Mouse (Mus musculus): ENCODE measurements around the gene Olfr371. TPM values are rescaled to one million over a fixed set of nuclear protein-coding genes. Genes with fewer than 3 reads are reported as not detected.

The Olfr371 gene
- polyA plus RNA-seq (2015; fragmentation: Nextera tagmentation; extraction: Ambion mirVana), result not detected in 2 replicates

GRCm38 (mm10) chr8:85225688-85226087, at the start of gene Olfr371:
Olfr371 (plus strand) TSS chr8:85225988.
- DNase-seq (ENCODE audit: low spot score) (no peak), ATAC-seq (replicated peaks; ENCODE audit: low FRiP score, low read depth) (no peak)
- H3K9me3 ChIP-seq (replicated peaks; ENCODE audit: low read length), result no peaks in the 10 kb centered on the region
- TF ChIP-seq CTCF (IDR thresholded peaks at IDR 0.05; ENCODE audit: low read depth), result no peak
- no peaks in the 10 kb centered on the region for H3K27me3 ChIP-seq (ENCODE audit: insufficient read depth, low read length)
- no peak within 1 kb of the TSS for H3K4me3 ChIP-seq (replicated peaks; ENCODE audit: low read depth, low read length)
- no peaks in the 10 kb centered on the region for H3K36me3 ChIP-seq (ENCODE audit: insufficient read depth, low read length)
- WGBS, result 32% methylated on average over 1 of the region's 1 CpGs
- H3K9ac ChIP-seq (ENCODE audit: low read depth, low read length), result no peak within 1 kb of the TSS
- H3K4me2 ChIP-seq (ENCODE audit: low read length), result no peak within 1 kb of the TSS
- no peak within 1 kb of the TSS for H3K27ac ChIP-seq
- no peaks in the 10 kb centered on the region for H3K4me1 ChIP-seq (replicated peaks; ENCODE audit: insufficient read depth, low read length)

- H3K4me2 ChIP-seq (ENCODE audit: low read length), result no peak overlapping the region
- no peaks in the 10 kb centered on the region for H3K4me1 ChIP-seq (replicated peaks; ENCODE audit: insufficient read depth, low read length)
- no peak overlapping the region for H3K4me3 ChIP-seq (replicated peaks; ENCODE audit: low read depth, low read length)
- H3K9me3 ChIP-seq (replicated peaks; ENCODE audit: low read length), result no peaks in the 10 kb centered on the region
- TF ChIP-seq CTCF (IDR thresholded peaks at IDR 0.05; ENCODE audit: low read depth), result no peak
- H3K27ac ChIP-seq, result no peak overlapping the region
- WGBS, result 92% methylated on average over 1 of the region's 1 CpGs
- H3K36me3 ChIP-seq (ENCODE audit: insufficient read depth, low read length), result no peaks in the 10 kb centered on the region
- no peak overlapping the region for H3K9ac ChIP-seq (ENCODE audit: low read depth, low read length)
- ATAC-seq (replicated peaks; ENCODE audit: low FRiP score, low read depth) (no peak), DNase-seq (ENCODE audit: low spot score) (no peak)
- H3K27me3 ChIP-seq (ENCODE audit: insufficient read depth, low read length), result no peaks in the 10 kb centered on the region
Observed at GRCm38 (mm10) chr8:85192346-85192745, 33.4 kb upstream of the Olfr371 start.

GRCm38 (mm10) chr8:85220220-85220619, 5.6 kb upstream of the Olfr371 start:
- DNase-seq (ENCODE audit: low spot score) (no peak), ATAC-seq (replicated peaks; ENCODE audit: low FRiP score, low read depth) (no peak)
- H3K36me3 ChIP-seq (ENCODE audit: insufficient read depth, low read length), result no peaks in the 10 kb centered on the region
- H3K4me3 ChIP-seq (replicated peaks; ENCODE audit: low read depth, low read length), result no peak overlapping the region
- no peak overlapping the region for H3K9ac ChIP-seq (ENCODE audit: low read depth, low read length)
- WGBS, result 73% methylated on average over 4 of the region's 4 CpGs
- no peaks in the 10 kb centered on the region for H3K4me1 ChIP-seq (replicated peaks; ENCODE audit: insufficient read depth, low read length)
- no peaks in the 10 kb centered on the region for H3K27me3 ChIP-seq (ENCODE audit: insufficient read depth, low read length)
- H3K27ac ChIP-seq, result no peak overlapping the region
- H3K4me2 ChIP-seq (ENCODE audit: low read length), result no peak overlapping the region
- no peaks in the 10 kb centered on the region for H3K9me3 ChIP-seq (replicated peaks; ENCODE audit: low read length)
- TF ChIP-seq CTCF (IDR thresholded peaks at IDR 0.05; ENCODE audit: low read depth), result no peak

DNA sequence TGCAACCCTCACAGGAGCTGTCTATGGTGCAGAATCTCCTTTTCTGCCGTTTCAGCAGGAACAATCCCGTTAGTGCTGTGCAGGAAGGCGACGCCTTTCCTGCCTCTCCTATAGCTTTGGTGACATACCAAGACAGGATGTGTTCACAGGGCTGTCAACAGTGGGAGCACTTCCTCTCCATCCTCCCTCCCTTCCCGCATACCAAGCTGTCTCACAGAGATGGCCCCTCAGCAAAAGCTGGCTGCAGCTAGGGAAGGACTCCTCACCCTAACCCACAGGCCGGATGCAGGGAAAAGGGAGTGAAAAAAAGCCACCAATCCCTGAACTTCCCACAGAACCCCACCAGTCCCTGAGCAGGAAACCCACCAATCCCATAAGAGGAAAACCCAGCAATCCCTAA, 4.8 kb upstream of the Olfr371 start:
- H3K36me3 ChIP-seq (ENCODE audit: insufficient read depth, low read length), result no peaks in the 10 kb centered on the region
- no peak for TF ChIP-seq CTCF (IDR thresholded peaks at IDR 0.05; ENCODE audit: low read depth)
- 38% methylated on average over 6 of the region's 6 CpGs for WGBS
- no peaks in the 10 kb centered on the region for H3K4me1 ChIP-seq (replicated peaks; ENCODE audit: insufficient read depth, low read length)
- no peak overlapping the region for H3K4me2 ChIP-seq (ENCODE audit: low read length)
- no peak overlapping the region for H3K4me3 ChIP-seq (replicated peaks; ENCODE audit: low read depth, low read length)
- H3K27me3 ChIP-seq (ENCODE audit: insufficient read depth, low read length), result no peaks in the 10 kb centered on the region
- no peaks in the 10 kb centered on the region for H3K9me3 ChIP-seq (replicated peaks; ENCODE audit: low read length)
- DNase-seq (ENCODE audit: low spot score) (peak; percentile 67), ATAC-seq (replicated peaks; ENCODE audit: low FRiP score, low read depth) (peak; percentile 85)
- no peak overlapping the region for H3K9ac ChIP-seq (ENCODE audit: low read depth, low read length)
- peak overlapping the region; percentile 68; the same call in 1 of the 2 replicates for H3K27ac ChIP-seq

- H3K4me2 ChIP-seq (ENCODE audit: low read length), result no peak overlapping the region
- H3K27me3 ChIP-seq (ENCODE audit: insufficient read depth, low read length), result no peaks in the 10 kb centered on the region
- DNase-seq (ENCODE audit: low spot score), result no peak
- WGBS, result 76% methylated on average over 1 of the region's 1 CpGs
- H3K9ac ChIP-seq (ENCODE audit: low read depth, low read length), result no peak overlapping the region
- TF ChIP-seq CTCF (IDR thresholded peaks at IDR 0.05; ENCODE audit: low read depth), result no peak
- no peak for ATAC-seq (replicated peaks; ENCODE audit: low FRiP score, low read depth)
- no peak overlapping the region for H3K4me3 ChIP-seq (replicated peaks; ENCODE audit: low read depth, low read length)
- no peaks in the 10 kb centered on the region for H3K9me3 ChIP-seq (replicated peaks; ENCODE audit: low read length)
- H3K4me1 ChIP-seq (replicated peaks; ENCODE audit: insufficient read depth, low read length), result no peaks in the 10 kb centered on the region
- no peaks in the 10 kb centered on the region for H3K36me3 ChIP-seq (ENCODE audit: insufficient read depth, low read length)
- H3K27ac ChIP-seq, result no peak overlapping the region
Observed at GRCm38 (mm10) chr8:85227297-85227696, 1.5 kb downstream of the Olfr371 start.

Other genes starting within 250 kb of the Olfr371 start
- gene Junb, start 247.3 kb upstream of the Olfr371 start, polyA plus RNA-seq (2015; fragmentation: Nextera tagmentation; extraction: Ambion mirVana), result 22.7 and 27.7 TPM in 2 replicates
- 30.2 and 32.0 TPM in 2 replicates for gene Hook2, start 235.4 kb upstream of the Olfr371 start, polyA plus RNA-seq (2015; fragmentation: Nextera tagmentation; extraction: Ambion mirVana)
- not detected in 2 replicates for gene Best2, start 211.5 kb upstream of the Olfr371 start, polyA plus RNA-seq (2015; fragmentation: Nextera tagmentation; extraction: Ambion mirVana)
- gene Asna1, start 200.7 kb upstream of the Olfr371 start, polyA plus RNA-seq (2015; fragmentation: Nextera tagmentation; extraction: Ambion mirVana), result 116 and 125 TPM in 2 replicates
- gene Trir, start 199.2 kb upstream of the Olfr371 start, polyA plus RNA-seq (2015; fragmentation: Nextera tagmentation; extraction: Ambion mirVana), result 120 and 131 TPM in 2 replicates
- gene Tnpo2, start 189.1 kb upstream of the Olfr371 start, polyA plus RNA-seq (2015; fragmentation: Nextera tagmentation; extraction: Ambion mirVana), result 19.0 and 19.4 TPM in 2 replicates
- gene Fbxw9, start 165.9 kb upstream of the Olfr371 start, polyA plus RNA-seq (2015; fragmentation: Nextera tagmentation; extraction: Ambion mirVana), result 35.2 and 38.5 TPM in 2 replicates
- gene Gm5741, start 158.0 kb upstream of the Olfr371 start, polyA plus RNA-seq (2015; fragmentation: Nextera tagmentation; extraction: Ambion mirVana), result not detected in 2 replicates
- gene Dhps, start 154.2 kb upstream of the Olfr371 start, polyA plus RNA-seq (2015; fragmentation: Nextera tagmentation; extraction: Ambion mirVana), result 55.7 and 59.7 TPM in 2 replicates
- gene Wdr83os, start 145.2 kb upstream of the Olfr371 start, polyA plus RNA-seq (2015; fragmentation: Nextera tagmentation; extraction: Ambion mirVana), result 152 and 156 TPM in 2 replicates
- gene Wdr83, start 144.7 kb upstream of the Olfr371 start, polyA plus RNA-seq (2015; fragmentation: Nextera tagmentation; extraction: Ambion mirVana), result 33.8 and 36.7 TPM in 2 replicates
- gene Man2b1, start 142.7 kb upstream of the Olfr371 start, polyA plus RNA-seq (2015; fragmentation: Nextera tagmentation; extraction: Ambion mirVana), result 40.1 and 42.3 TPM in 2 replicates
- gene Zfp791, start 102.9 kb upstream of the Olfr371 start, polyA plus RNA-seq (2015; fragmentation: Nextera tagmentation; extraction: Ambion mirVana), result 1.4 and 2.0 TPM in 2 replicates
- not detected in 2 replicates for gene Cks1brt, start 74.1 kb upstream of the Olfr371 start, polyA plus RNA-seq (2015; fragmentation: Nextera tagmentation; extraction: Ambion mirVana)
- gene Orc6, start 73.6 kb downstream of the Olfr371 start, polyA plus RNA-seq (2015; fragmentation: Nextera tagmentation; extraction: Ambion mirVana), result 66.0 and 67.7 TPM in 2 replicates
- 128 and 137 TPM in 2 replicates for gene Vps35, start 73.8 kb downstream of the Olfr371 start, polyA plus RNA-seq (2015; fragmentation: Nextera tagmentation; extraction: Ambion mirVana)
- gene Mylk3, start 160.4 kb downstream of the Olfr371 start, polyA plus RNA-seq (2015; fragmentation: Nextera tagmentation; extraction: Ambion mirVana), result 2.4 TPM in 2 replicates
- gene 4921524J17Rik, start 206.8 kb downstream of the Olfr371 start, polyA plus RNA-seq (2015; fragmentation: Nextera tagmentation; extraction: Ambion mirVana), result 46.8 and 51.2 TPM in 2 replicates

All from kidney, postnatal 0 days (tissue).